Comparison of ENCODE assay signal across 26 mouse cellular contexts in genomic region chr2:125665909-125666308, GRCm38 (mm10). TPM values are rescaled to one million over a fixed set of nuclear protein-coding genes. Genes with fewer than 3 reads are reported as not detected.
DNase-seq lines count a peak whose midpoint lies in the region; ATAC-seq lines count a peak whose summit lies in the region.
"Had no signal": no experiment of that assay in that cellular context is flagged by ENCODE, and none has a peak within 500 bp of the region (broad histone marks: within the 10 kb centered on the region; RNA-seq: fewer than 3 reads in every experiment).

No protein-coding gene starts in this region.

- DNase-seq in heart, postnatal 36 days, result no peak
- no peak for DNase-seq in right cerebral cortex, postnatal 4 days
- DNase-seq in layer of hippocampus, adult 9-10 months (ENCODE audit: low spot score), result no peak
- DNase-seq: cerebellum, adult 11-12 months; cerebellum, postnatal 14 days; kidney, adult 9 months; kidney, postnatal 14 days; layer of hippocampus, postnatal 36 days; lung, adult 18-20 months; lung, postnatal 14 days; right cerebral cortex, adult 18-20 months; thymus, postnatal 14 days had no signal

- no peak overlapping the region for H3K4me3 ChIP-seq in heart, embryonic 11.5 days (ENCODE audit: low read depth, low read length)
- no peak overlapping the region for H3K4me3 ChIP-seq in intestine, embryonic 16.5 days (ENCODE audit: low read length)
- H3K4me3 ChIP-seq in liver, embryonic 15.5 days (replicated peaks), result no peak overlapping the region
- no peak overlapping the region for H3K4me3 ChIP-seq in stomach, embryonic 16.5 days (replicated peaks; ENCODE audit: low read length)
- H3K4me3 ChIP-seq: embryonic facial prominence, embryonic 12.5 days; erythroblast, embryonic 14.5 days; forebrain, embryonic 13.5 days; heart, embryonic 13.5 days; hindbrain, embryonic 13.5 days; layer of hippocampus, adult 2 months; megakaryocyte, embryonic 14.5 days; midbrain, embryonic 15.5 days had no signal

- no peaks in the 10 kb centered on the region for H3K36me3 ChIP-seq in heart, embryonic 11.5 days (ENCODE audit: control insufficient read depth, insufficient read depth, low read length)
- no peaks in the 10 kb centered on the region for H3K36me3 ChIP-seq in intestine, embryonic 16.5 days (ENCODE audit: control insufficient read depth, insufficient read depth, low read length)
- H3K36me3 ChIP-seq in liver, embryonic 15.5 days (replicated peaks), result no peaks in the 10 kb centered on the region
- H3K36me3 ChIP-seq in stomach, embryonic 16.5 days (ENCODE audit: control insufficient read depth, insufficient read depth, low read length), result no peaks in the 10 kb centered on the region
- H3K36me3 ChIP-seq: embryonic facial prominence, embryonic 12.5 days; heart, embryonic 13.5 days; hindbrain, embryonic 13.5 days; midbrain, embryonic 15.5 days had no signal

- ATAC-seq in heart, embryonic 11.5 days (replicated peaks; ENCODE audit: insufficient number of reproducible peaks, low FRiP score, low TSS enrichment), result 0 out of 2 replicates have a peak, but pooled peaks have one; percentile 52
- peak; percentile 31; the same call in 1 of the 2 replicates for ATAC-seq in intestine, embryonic 16.5 days
- ATAC-seq in liver, embryonic 15.5 days (ENCODE audit: insufficient read depth), result peak; percentile 91
- ATAC-seq in stomach, embryonic 16.5 days (ENCODE audit: insufficient read depth, low FRiP score), result peak; percentile 50; the same call in 1 of the 2 replicates
- ATAC-seq: CD4-positive, CD25-positive, alpha-beta regulatory T cell, adult 4 months; forebrain, embryonic 13.5 days; inflammation-experienced regulatory T-cells, adult 6 months; midbrain, embryonic 15.5 days had no signal

- 72% methylated on average over 4 of the region's 4 CpGs for WGBS in heart, embryonic 11.5 days (ENCODE audit: insufficient replicate concordance)
- 83% methylated on average over 4 of the region's 4 CpGs for WGBS in intestine, embryonic 16.5 days
- 24% methylated on average over 4 of the region's 4 CpGs for WGBS in liver, embryonic 15.5 days (ENCODE audit: insufficient replicate concordance)
- 83% methylated on average over 4 of the region's 4 CpGs for WGBS in stomach, embryonic 16.5 days

- no peak overlapping the region for H3K9ac ChIP-seq in heart, embryonic 11.5 days (ENCODE audit: low read depth, low read length)
- H3K9ac ChIP-seq in intestine, embryonic 16.5 days (ENCODE audit: low read depth, low read length), result no peak overlapping the region
- H3K9ac ChIP-seq in liver, embryonic 15.5 days, result no peak overlapping the region
- H3K9ac ChIP-seq in stomach, embryonic 16.5 days (ENCODE audit: low read length), result no peak overlapping the region
- H3K9ac ChIP-seq: embryonic facial prominence, embryonic 12.5 days; forebrain, embryonic 13.5 days; heart, embryonic 13.5 days; hindbrain, embryonic 13.5 days; midbrain, embryonic 15.5 days had no signal

- H3K9me3 ChIP-seq in heart, embryonic 11.5 days (replicated peaks; ENCODE audit: control insufficient read depth, low read length), result no peaks in the 10 kb centered on the region
- no peaks in the 10 kb centered on the region for H3K9me3 ChIP-seq in intestine, embryonic 16.5 days (ENCODE audit: control insufficient read depth, low read length)
- no peaks in the 10 kb centered on the region for H3K9me3 ChIP-seq in liver, embryonic 15.5 days (replicated peaks)
- H3K9me3 ChIP-seq in stomach, embryonic 16.5 days (replicated peaks; ENCODE audit: control insufficient read depth, low read length), result no peaks in the 10 kb centered on the region
- H3K9me3 ChIP-seq: embryonic facial prominence, embryonic 12.5 days; forebrain, embryonic 13.5 days; heart, embryonic 13.5 days; hindbrain, embryonic 13.5 days; megakaryocyte, embryonic 14.5 days; midbrain, embryonic 15.5 days had no signal

- no peaks in the 10 kb centered on the region for H3K27me3 ChIP-seq in heart, embryonic 11.5 days (ENCODE audit: control insufficient read depth, insufficient read depth, low read length)
- no peaks in the 10 kb centered on the region for H3K27me3 ChIP-seq in intestine, embryonic 16.5 days (replicated peaks; ENCODE audit: control insufficient read depth, insufficient read depth, low read length)
- H3K27me3 ChIP-seq in liver, embryonic 15.5 days, result no peaks in the 10 kb centered on the region
- H3K27me3 ChIP-seq in stomach, embryonic 16.5 days (ENCODE audit: control insufficient read depth, insufficient read depth, low read length), result no peaks in the 10 kb centered on the region; the same call in 1 of the 2 replicates
- H3K27me3 ChIP-seq: embryonic facial prominence, embryonic 12.5 days; forebrain, embryonic 13.5 days; heart, embryonic 13.5 days; midbrain, embryonic 15.5 days had no signal

- intact Hi-C loops in heart, postnatal 36 days (cut with DNase I), result no loop called here

- 0 out of 2 replicates have a peak, but pooled peaks cover 5% of the 10 kb centered on the region for H3K4me1 ChIP-seq in heart, embryonic 11.5 days (ENCODE audit: control insufficient read depth, insufficient read depth, low read length)
- H3K4me1 ChIP-seq in intestine, embryonic 16.5 days (ENCODE audit: control insufficient read depth, insufficient read depth, low read length), result no peaks in the 10 kb centered on the region
- H3K4me1 ChIP-seq in liver, embryonic 15.5 days (replicated peaks), result peaks cover 72% of the 10 kb centered on the region
- H3K4me1 ChIP-seq in stomach, embryonic 16.5 days (ENCODE audit: control insufficient read depth, insufficient read depth, low read length), result peaks cover 3% of the 10 kb centered on the region; the same call in 1 of the 2 replicates
- H3K4me1 ChIP-seq: forebrain, embryonic 13.5 days; midbrain, embryonic 15.5 days had no signal

- no peak overlapping the region for H3K4me2 ChIP-seq in heart, embryonic 11.5 days
- H3K4me2 ChIP-seq in intestine, embryonic 16.5 days (ENCODE audit: low read depth, low read length), result no peak overlapping the region
- peak overlapping the region; percentile 35 for H3K4me2 ChIP-seq in liver, embryonic 15.5 days
- no peak overlapping the region for H3K4me2 ChIP-seq in stomach, embryonic 16.5 days (ENCODE audit: low read depth, low read length)
- H3K4me2 ChIP-seq: embryonic facial prominence, embryonic 12.5 days; forebrain, embryonic 13.5 days; heart, embryonic 13.5 days; hindbrain, embryonic 13.5 days; midbrain, embryonic 15.5 days had no signal

- no peak overlapping the region for H3K27ac ChIP-seq in heart, embryonic 11.5 days (ENCODE audit: low read depth, low read length)
- H3K27ac ChIP-seq in intestine, embryonic 16.5 days (ENCODE audit: low read length), result no peak overlapping the region
- peak overlapping the region; percentile 74 for H3K27ac ChIP-seq in liver, embryonic 15.5 days (replicated peaks)
- no peak overlapping the region for H3K27ac ChIP-seq in stomach, embryonic 16.5 days (ENCODE audit: low read length)
- H3K27ac ChIP-seq: embryonic facial prominence, embryonic 12.5 days; forebrain, embryonic 13.5 days; heart, embryonic 13.5 days; hindbrain, embryonic 13.5 days; layer of hippocampus, adult 2 months; midbrain, embryonic 15.5 days had no signal

RNA-seq across cellular contexts. Expression of gene Eid1, which starts 7.0 kb away (rescaled TPM):
- polyA plus RNA-seq in heart, embryonic 11.5 days (2014; fragmentation: Nextera tagmentation; extraction: Ambion mirVana), result 182 and 197 TPM in 2 replicates
- total RNA-seq in heart, postnatal 36 days (2021), result 10 to 100 TPM; 52.2 to 58.0 TPM
- polyA plus RNA-seq in intestine, embryonic 16.5 days (2015; fragmentation: Nextera tagmentation; extraction: Ambion mirVana), result 72.0 and 73.2 TPM in 2 replicates
- polyA plus RNA-seq in liver, embryonic 15.5 days (2015; fragmentation: Nextera tagmentation; extraction: Ambion mirVana), result 34.4 and 37.1 TPM in 2 replicates
- 97.0 and 111 TPM in 2 replicates for polyA plus RNA-seq in stomach, embryonic 16.5 days (2015; fragmentation: Nextera tagmentation; extraction: Ambion mirVana)

RNA-seq across cellular contexts. Expression of gene Cep152, which starts 41.0 kb away (rescaled TPM):
- 5.2 and 5.3 TPM in 2 replicates for polyA plus RNA-seq in heart, embryonic 11.5 days (2014; fragmentation: Nextera tagmentation; extraction: Ambion mirVana)
- 1 to 10 TPM; 1.4 TPM for total RNA-seq in heart, postnatal 36 days (2021)
- 3.5 and 3.7 TPM in 2 replicates for polyA plus RNA-seq in intestine, embryonic 16.5 days (2015; fragmentation: Nextera tagmentation; extraction: Ambion mirVana)
- 4.2 and 4.5 TPM in 2 replicates for polyA plus RNA-seq in liver, embryonic 15.5 days (2015; fragmentation: Nextera tagmentation; extraction: Ambion mirVana)
- 5.2 and 5.5 TPM in 2 replicates for polyA plus RNA-seq in stomach, embryonic 16.5 days (2015; fragmentation: Nextera tagmentation; extraction: Ambion mirVana)

RNA-seq across cellular contexts. Expression of gene Shc4, which starts 58.0 kb away (rescaled TPM):
- 1.2 and 2.0 TPM in 2 replicates for polyA plus RNA-seq in heart, embryonic 11.5 days (2014; fragmentation: Nextera tagmentation; extraction: Ambion mirVana)
- total RNA-seq in heart, postnatal 36 days (2021), result under 1 TPM; 0.42 to 0.51 TPM
- 1.7 and 1.8 TPM in 2 replicates for polyA plus RNA-seq in intestine, embryonic 16.5 days (2015; fragmentation: Nextera tagmentation; extraction: Ambion mirVana)
- 0.74 and 0.83 TPM in 2 replicates for polyA plus RNA-seq in liver, embryonic 15.5 days (2015; fragmentation: Nextera tagmentation; extraction: Ambion mirVana)
- polyA plus RNA-seq in stomach, embryonic 16.5 days (2015; fragmentation: Nextera tagmentation; extraction: Ambion mirVana), result 1.9 and 2.0 TPM in 2 replicates
- polyA plus RNA-seq: CD4-positive, CD25-positive, alpha-beta regulatory T cell, adult 4 months had no signal

Comparison
In these comparisons a context has a peak if more than half of its experiments do, and no peak if none do; other contexts are left out.
1. ATAC-seq: peak in every context shown above with its lines; median percentile 91 in liver, embryonic 15.5 days; 52 in heart, embryonic 11.5 days; 50 in stomach, embryonic 16.5 days; 31 in intestine, embryonic 16.5 days.